ENCODE assay signal across 18 mouse cellular contexts in the genomic region with DNA sequence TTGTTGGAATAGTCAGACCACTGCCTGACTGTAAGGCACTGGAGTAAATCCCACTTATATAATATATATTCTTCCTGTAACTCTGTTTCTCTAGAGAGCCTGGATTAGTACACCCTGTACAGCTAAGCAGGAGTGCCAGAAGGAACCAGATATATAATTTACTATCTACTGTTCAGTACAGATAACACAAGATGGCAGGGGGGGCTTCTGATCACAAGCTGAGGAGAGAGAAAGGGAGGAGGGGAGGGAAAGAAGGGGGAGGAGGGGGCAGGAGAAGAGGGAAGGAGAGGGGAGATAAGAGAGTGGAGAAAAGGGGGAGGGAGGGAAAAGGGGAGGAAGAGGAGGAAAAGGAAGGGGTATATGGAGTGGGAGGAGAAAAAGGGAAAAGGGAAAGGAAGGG. TPM values are rescaled to one million over a fixed set of nuclear protein-coding genes. Genes with fewer than 3 reads are reported as not detected.
DNase-seq lines count a peak whose midpoint lies in the region; TF ChIP-seq lines count a peak whose summit lies in the region.
"Had no signal": no experiment of that assay in that cellular context is flagged by ENCODE, and none has a peak within 500 bp of the region (broad histone marks: within the 10 kb centered on the region; RNA-seq: fewer than 3 reads in every experiment).

No protein-coding gene starts in this region.

- TF ChIP-seq POLR2A in MEL (IDR thresholded peaks at IDR 0.05; ENCODE audit: control insufficient read depth in 1 of 2, insufficient read depth in 1 of 2, low read depth in 1 of 2, low read length in 2 of 2, poor library complexity in 1 of 2) = no peak

- no peak overlapping the region for H3K4me3 ChIP-seq in layer of hippocampus, adult 2 months
- no peak overlapping the region for H3K4me3 ChIP-seq in MEL (ENCODE audit: control insufficient read depth in 1 of 2, insufficient read depth in 1 of 2, low read depth in 2 of 2, low read length in 2 of 2)

- H3K27ac ChIP-seq in layer of hippocampus, adult 2 months = peak overlapping the region; percentile 23
- no peak overlapping the region for H3K27ac ChIP-seq in MEL (ENCODE audit: control insufficient read depth, low read depth, low read length)

- peaks cover 0 to 5% of the 10 kb centered on the region in 2 experiments; a peak in 2 of 4 replicates for H3K4me1 ChIP-seq in MEL (ENCODE audit: control insufficient read depth in 1 of 2, insufficient read depth in 2 of 2, low read length in 2 of 2)

- no peaks in the 10 kb centered on the region for H3K79me2 ChIP-seq in MEL (ENCODE audit: control insufficient read depth, insufficient read depth, low read length, poor library complexity)

- DNase-seq in layer of hippocampus, adult 2 months (ENCODE audit: low spot score in 2 of 2) = no peak
- no peak for DNase-seq in layer of hippocampus, adult 18-20 months (ENCODE audit: low spot score in 2 of 2)
- no peak for DNase-seq in MEL (ENCODE audit: low read depth, low spot score)
- no peak for DNase-seq in heart, adult 11 months
- DNase-seq: adrenal gland, adult 2 months; adrenal gland, adult 8-10 months; adrenal gland, postnatal 10 days; adrenal gland, postnatal 14 days; adrenal gland, postnatal 25 days; adrenal gland, postnatal 36 days; B cell, adult 2 months; cerebellum, adult 11 months; cerebellum, adult 11-12 months; cerebellum, adult 18-20 months; cerebellum, adult 2 months had no signal

- H3K27me3 ChIP-seq in MEL (ENCODE audit: control insufficient read depth in 1 of 2, insufficient read depth in 2 of 2, low read length in 2 of 2) = no peaks in the 10 kb centered on the region
- H3K27me3 ChIP-seq: CH12.LX, Patski had no signal

- H3K9ac ChIP-seq in MEL (ENCODE audit: control insufficient read depth, low read depth, low read length, poor library complexity, severe bottlenecking) = no peak overlapping the region

- TF ChIP-seq CTCF in layer of hippocampus, adult 2 months (conservative IDR thresholded peaks at IDR 0.05) = no peak
- TF ChIP-seq CTCF in MEL (IDR thresholded peaks at IDR 0.05 in 2 of 3, conservative IDR thresholded peaks at IDR 0.05 in 1 of 3; ENCODE audit: control insufficient read depth in 1 of 3, insufficient read depth in 1 of 3, low read depth in 2 of 3, low read length in 3 of 3, poor library complexity in 1 of 3, severe bottlenecking in 1 of 3) = no peak

- H3K9me3 ChIP-seq in MEL (replicated peaks; ENCODE audit: insufficient read depth, low read length) = no peaks in the 10 kb centered on the region
- H3K9me3 ChIP-seq: G1E had no signal

- TF ChIP-seq EP300 in MEL (IDR thresholded peaks at IDR 0.05; ENCODE audit: low read depth in 1 of 2, low read length in 2 of 2) = peak in 1 of 2 experiments; percentile 59; a peak in 2 of 4 replicates

- peaks cover 0 to 9% of the 10 kb centered on the region in 2 experiments; a peak in 2 of 4 replicates for H3K36me3 ChIP-seq in MEL (ENCODE audit: control insufficient read depth in 1 of 2, insufficient read depth in 2 of 2, low read length in 2 of 2)
- H3K36me3 ChIP-seq: G1E had no signal

- no peak for TF ChIP-seq RAD21 in MEL (IDR thresholded peaks at IDR 0.05; ENCODE audit: low read depth, low read length)

TF ChIP-seq in MEL, 35 proteins besides CTCF, POLR2A, EP300 and RAD21:
- no peak for TF ChIP-seq SIN3A (IDR thresholded peaks at IDR 0.05; ENCODE audit: low read length)
- peak; percentile 62 for TF ChIP-seq MAZ (IDR thresholded peaks at IDR 0.05; ENCODE audit: low read depth, low read length)
- peak; percentile 77 for TF ChIP-seq TCF12 (IDR thresholded peaks at IDR 0.05; ENCODE audit: low read depth, low read length)
- peak; percentile 38; the same call in 1 of the 2 replicates for TF ChIP-seq RCOR1 (IDR thresholded peaks at IDR 0.05; ENCODE audit: low read depth, low read length)
- TF ChIP-seq ETS1 (IDR thresholded peaks at IDR 0.05; ENCODE audit: low read depth, low read length) = peak; percentile 16; the same call in 1 of the 2 replicates
- 0 out of 2 replicates have a peak, but pooled peaks have one; percentile 16 for TF ChIP-seq ELF1 (IDR thresholded peaks at IDR 0.05; ENCODE audit: low read depth, low read length)
- no peak for TF ChIP-seq JUND (IDR thresholded peaks at IDR 0.05; ENCODE audit: low read depth, low read length)
TF ChIP-seq in MEL: peak in this region for 5.

RNA-seq across cellular contexts. Expression of gene Sfxn5, which starts 27.4 kb away (rescaled TPM):
- total RNA-seq in layer of hippocampus, adult 2 months (2021) = 100 to 1,000 TPM; 167 to 175 TPM
- 100 to 1,000 TPM; 177 TPM for total RNA-seq in layer of hippocampus, adult 18-20 months (2021)
- total RNA-seq in MEL (2012; rRNA removed) = 1.8 and 2.0 TPM in 2 replicates
- polyA plus RNA-seq in MEL (2012; ENCODE audit: insufficient read depth in 1 of 2, insufficient read length in 2 of 2, low read depth in 1 of 2, low replicate concordance in 2 of 2, missing spikeins in 1 of 2) = 1 to 10 TPM in 1 of 2 experiments, not detected in 1; 3.0 TPM

Comparison
In these comparisons a context has a peak if more than half of its experiments do, and no peak if none do; other contexts are left out.
1. RNA of gene Sfxn5, which starts 27.4 kb away (total RNA-seq): 177 TPM in layer of hippocampus, adult 18-20 months and 167 to 175 TPM in layer of hippocampus, adult 2 months; 1.8 to 2.0 TPM in MEL; every median in the first group is over 10 times any median in the second.